Mouse (Mus musculus) mature B cell (primary cell): Measurements from ENCODE around the gene Vmn2r32.
"Not testable (repeated sequence)": the region's sequence is repeated elsewhere in the genome, so short reads cannot be mapped to it uniquely, and the experiment has no call there.

Experiments used
- in situ Hi-C: fragments of 300-500 bp; cut with MboI; formaldehyde crosslinking; loops from 2 replicates; pipeline ENCODE4 v1.14.3; 2019

The Vmn2r32 gene

GRCm38 (mm10) chr7:7479918-7480317 lies at the start of gene Vmn2r32:
Gene Vmn2r32 (minus strand): TSS chr7:7480018.
- in situ Hi-C loops: not testable (repeated sequence)
